Mouse (Mus musculus): ENCODE data around the gene Trub2. TPM values are rescaled to one million over a fixed set of nuclear protein-coding genes. Genes with fewer than 3 reads are reported as not detected.

The Trub2 gene
- total and polyA plus RNA-seq, 3 experiments = 7.9 to 66.4 (median 30.5) TPM

DNA sequence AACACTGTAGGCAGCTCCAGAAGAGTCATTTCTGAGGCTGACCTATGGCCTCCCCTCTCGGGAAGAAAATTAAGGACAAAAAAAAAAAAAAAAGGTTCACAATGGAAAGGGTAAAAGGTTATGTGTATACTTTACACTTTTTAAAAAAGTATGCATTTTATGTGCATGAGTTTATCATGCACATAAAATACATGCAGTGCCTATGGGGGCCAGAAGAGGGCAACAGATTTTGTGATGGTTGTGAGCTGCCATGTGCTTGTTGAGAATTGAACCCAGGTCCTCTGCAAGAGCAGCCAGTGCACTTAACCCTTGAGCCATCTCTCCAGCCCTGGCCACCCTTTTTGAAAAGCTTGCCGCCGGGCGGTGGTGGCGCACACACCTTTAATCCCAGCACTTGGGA is 40.5 kb downstream of the Trub2 start:
- H3K27me3 ChIP-seq (ENCODE audit: insufficient read depth, low read length) = peaks cover 22% of the 10 kb centered on the region
- no peak overlapping the region for H3K4me3 ChIP-seq (ENCODE audit: low read depth, low read length)
- no peak for TF ChIP-seq POLR2AphosphoS5 (IDR thresholded peaks at IDR 0.05; ENCODE audit: insufficient replicate concordance, low read depth, low read length)
- TF ChIP-seq GATA2 (IDR thresholded peaks at IDR 0.05; ENCODE audit: borderline replicate concordance, low read depth, low read length) = no peak
- TF ChIP-seq TAL1 (conservative IDR thresholded peaks at IDR 0.05; ENCODE audit: low read depth, low read length) = no peak
- no peak for TF ChIP-seq CTCF (IDR thresholded peaks at IDR 0.05; ENCODE audit: low read depth, low read length)
- TF ChIP-seq GATA1 (IDR thresholded peaks at IDR 0.05; ENCODE audit: borderline replicate concordance, low read length) = no peak
- ATAC-seq (ENCODE audit: extremely low read depth, insufficient number of reproducible peaks, low FRiP score, poor library complexity, severe bottlenecking) (no peak), DNase-seq (ENCODE audit: low spot score) (no peak)
- H3K9me3 ChIP-seq (replicated peaks) = no peaks in the 10 kb centered on the region
- no peaks in the 10 kb centered on the region for H3K4me1 ChIP-seq (ENCODE audit: insufficient read depth, low read depth, low read length)
- no peaks in the 10 kb centered on the region for H3K36me3 ChIP-seq (replicated peaks)

DNA sequence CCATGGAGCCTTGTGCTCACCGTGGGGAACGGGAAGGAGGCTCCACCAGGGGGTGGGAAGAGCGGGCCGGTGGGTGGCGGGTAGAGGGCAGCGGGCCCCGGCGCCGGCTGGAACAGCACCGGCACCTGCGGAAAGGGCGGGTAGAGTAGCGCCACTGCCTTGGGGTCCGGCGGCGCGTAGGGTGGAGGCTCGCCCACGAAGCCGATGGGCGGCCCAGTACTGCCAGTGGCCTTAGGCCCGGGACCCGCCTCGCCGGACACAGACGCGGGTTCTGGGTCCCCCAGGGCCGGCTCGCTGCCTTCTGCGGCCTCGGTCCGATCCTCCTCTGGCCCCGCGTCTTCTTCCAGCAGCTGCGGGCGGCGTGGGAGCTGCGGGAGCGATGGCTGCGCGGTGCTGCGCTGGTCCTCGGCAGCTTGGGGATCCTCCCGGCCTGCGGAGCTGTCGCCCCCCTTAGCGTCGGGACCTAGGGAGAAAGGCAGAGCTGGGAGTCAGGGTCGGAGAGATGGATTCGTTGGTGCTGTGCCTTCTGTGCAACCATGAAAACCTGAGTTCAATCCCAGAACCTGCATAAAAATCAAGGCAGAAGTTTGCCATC is 41.0 kb downstream of the Trub2 start:
- peaks cover 25% of the 10 kb centered on the region for H3K27me3 ChIP-seq (ENCODE audit: insufficient read depth, low read length)
- DNase-seq (ENCODE audit: low spot score) (no peak), ATAC-seq (ENCODE audit: extremely low read depth, insufficient number of reproducible peaks, low FRiP score, poor library complexity, severe bottlenecking) (no peak)
- H3K36me3 ChIP-seq (replicated peaks) = no peaks in the 10 kb centered on the region
- H3K9me3 ChIP-seq (replicated peaks) = no peaks in the 10 kb centered on the region
- no peaks in the 10 kb centered on the region for H3K4me1 ChIP-seq (ENCODE audit: insufficient read depth, low read depth, low read length)
- no peak for TF ChIP-seq POLR2AphosphoS5 (IDR thresholded peaks at IDR 0.05; ENCODE audit: insufficient replicate concordance, low read depth, low read length)
- TF ChIP-seq CTCF (IDR thresholded peaks at IDR 0.05; ENCODE audit: low read depth, low read length) = no peak
- TF ChIP-seq GATA2 (IDR thresholded peaks at IDR 0.05; ENCODE audit: borderline replicate concordance, low read depth, low read length) = no peak
- no peak for TF ChIP-seq GATA1 (IDR thresholded peaks at IDR 0.05; ENCODE audit: borderline replicate concordance, low read length)
- TF ChIP-seq TAL1 (conservative IDR thresholded peaks at IDR 0.05; ENCODE audit: low read depth, low read length) = no peak
- H3K4me3 ChIP-seq (ENCODE audit: low read depth, low read length) = no peak overlapping the region

DNA sequence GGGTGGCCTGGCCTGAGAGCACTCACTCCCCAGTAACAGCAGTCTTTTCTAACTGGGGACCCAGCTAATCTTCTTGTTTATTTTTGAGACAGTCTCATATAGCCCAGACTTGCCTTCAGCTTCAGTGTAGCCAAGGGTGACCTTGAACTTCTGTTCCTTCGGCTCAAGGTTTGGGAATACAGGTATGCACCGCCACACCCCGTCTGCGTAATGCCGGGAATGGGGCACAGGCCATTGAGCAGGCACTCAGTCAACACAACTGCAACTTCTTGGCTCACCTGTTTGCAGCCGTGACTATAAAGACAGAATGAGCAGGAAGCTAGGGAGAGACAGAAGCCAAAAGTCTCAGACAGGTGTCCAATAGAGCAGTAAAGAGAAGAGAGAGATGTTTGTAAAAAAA is 44.0 kb downstream of the Trub2 start:
- Histone ChIP-seq H3K4me3 (ENCODE audit: low read depth, low read length) (no peak overlapping the region), H3K36me3 (replicated peaks) (peaks cover 14% of the 10 kb centered on the region), H3K27me3 (ENCODE audit: insufficient read depth, low read length) (peaks cover 22% of the 10 kb centered on the region), H3K4me1 (ENCODE audit: insufficient read depth, low read depth, low read length) (no peaks in the 10 kb centered on the region), H3K9me3 (replicated peaks) (no peaks in the 10 kb centered on the region)
- DNase-seq (ENCODE audit: low spot score) (no peak), ATAC-seq (ENCODE audit: extremely low read depth, insufficient number of reproducible peaks, low FRiP score, poor library complexity, severe bottlenecking) (no peak)
- TF ChIP-seq TAL1 (conservative IDR thresholded peaks at IDR 0.05; ENCODE audit: low read depth, low read length) (no peak), GATA1 (IDR thresholded peaks at IDR 0.05; ENCODE audit: borderline replicate concordance, low read length) (no peak), POLR2AphosphoS5 (IDR thresholded peaks at IDR 0.05; ENCODE audit: insufficient replicate concordance, low read depth, low read length) (no peak), CTCF (IDR thresholded peaks at IDR 0.05; ENCODE audit: low read depth, low read length) (no peak), GATA2 (IDR thresholded peaks at IDR 0.05; ENCODE audit: borderline replicate concordance, low read depth, low read length) (no peak)

DNA sequence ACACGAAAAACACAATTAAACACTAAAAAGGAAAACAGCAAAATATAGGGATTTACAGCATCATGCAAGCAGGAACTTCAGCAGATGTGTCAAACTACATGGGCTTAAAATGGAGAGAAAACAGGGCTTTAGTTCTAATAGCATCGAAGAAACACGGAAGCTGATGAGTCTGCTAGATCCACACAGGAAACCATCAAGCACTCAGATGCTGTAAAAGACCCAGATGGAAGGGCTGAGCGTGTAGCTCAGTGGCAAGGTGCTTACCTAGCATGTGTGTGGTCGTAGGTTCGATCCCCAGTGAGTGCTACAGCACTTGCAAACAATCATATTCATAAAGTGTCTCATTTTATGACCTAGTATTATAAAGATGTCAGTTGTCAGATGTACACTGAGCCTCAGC is 47.1 kb downstream of the Trub2 start:
- DNase-seq (ENCODE audit: low spot score) = no peak
- Histone ChIP-seq H3K4me1 (ENCODE audit: insufficient read depth, low read depth, low read length) (no peaks in the 10 kb centered on the region), H3K4me3 (ENCODE audit: low read depth, low read length) (no peak overlapping the region), H3K9me3 (replicated peaks) (no peaks in the 10 kb centered on the region), H3K36me3 (replicated peaks) (peaks cover 44% of the 10 kb centered on the region), H3K27me3 (ENCODE audit: insufficient read depth, low read length) (peaks cover 16% of the 10 kb centered on the region)
- TF ChIP-seq GATA1 (IDR thresholded peaks at IDR 0.05; ENCODE audit: borderline replicate concordance, low read length) = no peak
- TF ChIP-seq CTCF (IDR thresholded peaks at IDR 0.05; ENCODE audit: low read depth, low read length) = no peak
- TF ChIP-seq TAL1 (conservative IDR thresholded peaks at IDR 0.05; ENCODE audit: low read depth, low read length) = no peak
- no peak for TF ChIP-seq GATA2 (IDR thresholded peaks at IDR 0.05; ENCODE audit: borderline replicate concordance, low read depth, low read length)
- TF ChIP-seq POLR2AphosphoS5 (IDR thresholded peaks at IDR 0.05; ENCODE audit: insufficient replicate concordance, low read depth, low read length) = no peak
- no peak for ATAC-seq (ENCODE audit: extremely low read depth, insufficient number of reproducible peaks, low FRiP score, poor library complexity, severe bottlenecking)

DNA sequence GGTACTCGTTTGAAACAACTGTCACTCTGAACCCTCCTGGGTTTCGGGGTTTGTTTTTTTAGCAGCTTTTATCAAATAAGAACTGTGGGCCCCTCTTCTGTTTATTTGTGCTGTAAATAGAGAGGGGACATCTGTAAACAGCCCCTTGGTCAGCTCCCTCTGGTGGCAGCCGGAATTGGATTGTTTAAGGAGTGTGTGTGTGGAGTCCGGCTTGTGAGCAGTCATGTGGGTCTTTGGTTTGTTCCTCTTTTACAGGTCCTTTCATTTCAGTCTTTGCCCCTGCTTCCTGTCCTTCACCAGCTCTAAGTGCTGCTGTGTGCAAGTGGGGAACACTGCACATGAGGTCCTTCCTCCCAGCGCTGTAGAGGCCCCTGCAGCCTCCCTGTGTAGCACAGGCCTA is 48.9 kb downstream of the Trub2 start:
- Histone ChIP-seq H3K4me3 (ENCODE audit: low read depth, low read length) (no peak overlapping the region), H3K27me3 (ENCODE audit: insufficient read depth, low read length) (peaks cover 5% of the 10 kb centered on the region; the same call in 1 of the 2 replicates), H3K36me3 (replicated peaks) (peaks cover 62% of the 10 kb centered on the region), H3K4me1 (ENCODE audit: insufficient read depth, low read depth, low read length) (no peaks in the 10 kb centered on the region), H3K9me3 (replicated peaks) (no peaks in the 10 kb centered on the region)
- TF ChIP-seq GATA1 (IDR thresholded peaks at IDR 0.05; ENCODE audit: borderline replicate concordance, low read length) (no peak), POLR2AphosphoS5 (IDR thresholded peaks at IDR 0.05; ENCODE audit: insufficient replicate concordance, low read depth, low read length) (no peak), GATA2 (IDR thresholded peaks at IDR 0.05; ENCODE audit: borderline replicate concordance, low read depth, low read length) (no peak), TAL1 (conservative IDR thresholded peaks at IDR 0.05; ENCODE audit: low read depth, low read length) (no peak), CTCF (IDR thresholded peaks at IDR 0.05; ENCODE audit: low read depth, low read length) (no peak)
- ATAC-seq (ENCODE audit: extremely low read depth, insufficient number of reproducible peaks, low FRiP score, poor library complexity, severe bottlenecking) (no peak), DNase-seq (ENCODE audit: low spot score) (no peak)

DNA sequence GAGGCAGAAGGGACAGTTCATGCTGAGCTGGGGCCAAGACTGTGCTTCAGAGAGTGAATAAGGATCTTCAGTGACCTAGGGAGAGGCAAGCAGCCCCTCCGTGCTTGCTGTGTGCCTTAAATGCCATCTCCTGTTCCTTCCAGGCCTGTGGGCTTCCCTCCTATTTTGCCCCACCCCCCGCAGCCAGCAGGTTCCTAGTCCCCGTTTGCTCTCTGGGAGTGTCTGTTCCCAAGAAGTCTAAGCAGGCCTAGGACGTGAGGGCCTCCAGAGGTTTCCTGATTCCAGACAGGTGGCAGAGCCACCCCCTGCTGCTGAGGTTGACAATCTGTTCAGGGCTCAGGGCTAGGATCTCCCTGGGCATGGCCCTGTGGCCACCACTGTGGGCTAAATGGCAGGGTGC is 49.5 kb downstream of the Trub2 start:
- H3K4me3 ChIP-seq (ENCODE audit: low read depth, low read length) = no peak overlapping the region
- TF ChIP-seq POLR2AphosphoS5 (IDR thresholded peaks at IDR 0.05; ENCODE audit: insufficient replicate concordance, low read depth, low read length) = no peak
- TF ChIP-seq TAL1 (conservative IDR thresholded peaks at IDR 0.05; ENCODE audit: low read depth, low read length) = no peak
- TF ChIP-seq GATA2 (IDR thresholded peaks at IDR 0.05; ENCODE audit: borderline replicate concordance, low read depth, low read length) = no peak
- no peak for TF ChIP-seq GATA1 (IDR thresholded peaks at IDR 0.05; ENCODE audit: borderline replicate concordance, low read length)
- no peak for TF ChIP-seq CTCF (IDR thresholded peaks at IDR 0.05; ENCODE audit: low read depth, low read length)
- 0 out of 2 replicates have a peak, but pooled peaks cover 3% of the 10 kb centered on the region for H3K27me3 ChIP-seq (ENCODE audit: insufficient read depth, low read length)
- DNase-seq (ENCODE audit: low spot score) (no peak), ATAC-seq (ENCODE audit: extremely low read depth, insufficient number of reproducible peaks, low FRiP score, poor library complexity, severe bottlenecking) (no peak)
- peaks cover 68% of the 10 kb centered on the region for H3K36me3 ChIP-seq (replicated peaks)
- H3K4me1 ChIP-seq (ENCODE audit: insufficient read depth, low read depth, low read length) = no peaks in the 10 kb centered on the region
- no peaks in the 10 kb centered on the region for H3K9me3 ChIP-seq (replicated peaks)
